Mouse (Mus musculus) central nervous system, embryonic 18 days (tissue): ENCODE data around the gene Scamp2. TPM values are rescaled to one million over a fixed set of nuclear protein-coding genes. Genes with fewer than 3 reads are reported as not detected.

Experiments
- polyA plus RNA-seq: library from polyadenylated mRNA; depleted of rRNA; stranded (reverse); fragments of >200 nt; gene quantifications from 2 replicates; pipeline ENCODE4 v1.2.3, GENCODE M21; 2012; rRNA removed

The Scamp2 gene
- polyA plus RNA-seq: 51.6 and 56.1 TPM in 2 replicates

GRCm38 (mm10) chr9:57560861-57561710 is at the start of gene Scamp2:
Scamp2 (plus strand) TSS chr9:57560943.

GRCm38 (mm10) chr9:57521056-57521911 is 39.5 kb upstream of the Scamp2 start, which contains the start of gene Cox5a:
Cox5a (plus strand) TSS chr9:57521274.

GRCm38 (mm10) chr9:57537044-57537727 is 23.6 kb upstream of the Scamp2 start, which contains the start of gene Fam219b:
Fam219b (plus strand) TSS chr9:57537528.

GRCm38 (mm10) chr9:57552139-57552887 is 8.4 kb upstream of the Scamp2 start, which contains the start of gene Mpi:
Mpi (minus strand) TSS chr9:57552763.

GRCm38 (mm10) chr9:57589224-57590126 is 28.7 kb downstream of the Scamp2 start, which contains the start of gene Ulk3:
Ulk3 (plus strand) TSS chr9:57589452.

GRCm38 (mm10) chr9:57606139-57606851 is 45.6 kb downstream of the Scamp2 start, which contains the start of gene Cplx3:
Cplx3 (minus strand) TSS chr9:57606281.

GRCm38 (mm10) chr9:57620674-57621073 is 59.9 kb downstream of the Scamp2 start, which contains the start of gene Lman1l:
Lman1l (minus strand) TSS chr9:57620774.

Other genes starting within 250 kb of the Scamp2 start
- 17.1 and 19.6 TPM in 2 replicates for gene Ppcdc, start 120.8 kb upstream of the Scamp2 start, polyA plus RNA-seq
- 283 and 284 TPM in 2 replicates for gene Scamp5, start 92.9 kb upstream of the Scamp2 start, polyA plus RNA-seq
- 14.8 and 15.7 TPM in 2 replicates for gene Rpp25, start 56.9 kb upstream of the Scamp2 start, polyA plus RNA-seq
- gene Cox5a, start 39.7 kb upstream of the Scamp2 start, polyA plus RNA-seq: 395 and 396 TPM in 2 replicates
- 14.3 and 15.3 TPM in 2 replicates for gene Fam219b, start 23.4 kb upstream of the Scamp2 start, polyA plus RNA-seq
- gene Mpi, start 8.2 kb upstream of the Scamp2 start, polyA plus RNA-seq: 62.6 and 66.8 TPM in 2 replicates
- 40.2 and 46.6 TPM in 2 replicates for gene Ulk3, start 28.5 kb downstream of the Scamp2 start, polyA plus RNA-seq
- gene Cplx3, start 45.3 kb downstream of the Scamp2 start, polyA plus RNA-seq: 0.66 and 1.1 TPM in 2 replicates
- gene Lman1l, start 59.8 kb downstream of the Scamp2 start, polyA plus RNA-seq: 0.07 and 0.10 TPM in 2 replicates
- gene Csk, start 92.7 kb downstream of the Scamp2 start, polyA plus RNA-seq: 76.3 and 89.0 TPM in 2 replicates
- not detected in 2 replicates for gene Cyp1a2, start 122.8 kb downstream of the Scamp2 start, polyA plus RNA-seq
- gene Cyp1a1, start 127.0 kb downstream of the Scamp2 start, polyA plus RNA-seq: 0.08 and 0.15 TPM in 2 replicates
- gene Edc3, start 147.6 kb downstream of the Scamp2 start, polyA plus RNA-seq: 21.0 and 21.1 TPM in 2 replicates
- 144 and 147 TPM in 2 replicates for gene Clk3, start 204.9 kb downstream of the Scamp2 start, polyA plus RNA-seq